Mouse (Mus musculus): Measurements from ENCODE around the gene Ctla4.

DNA sequence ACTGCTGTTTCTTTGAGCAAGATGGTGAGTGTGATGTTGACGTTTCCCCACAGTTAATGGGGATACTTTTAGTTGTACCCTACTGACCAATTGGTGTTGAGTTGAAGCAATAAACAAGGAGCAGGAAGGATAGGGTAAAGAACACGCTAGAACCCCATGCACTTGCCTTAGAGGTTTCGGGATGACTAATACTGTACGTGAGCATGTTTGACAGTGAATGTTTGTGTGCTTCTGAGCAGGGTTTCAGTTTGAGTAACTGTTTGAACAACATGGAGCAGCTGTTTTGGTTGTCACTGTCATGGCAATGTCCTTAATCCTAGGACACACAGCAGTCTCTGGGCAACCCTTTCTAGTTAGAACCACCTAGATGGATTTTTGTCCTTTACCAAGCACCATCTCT lies 26.5 kb downstream of the Ctla4 start:
- no peak for TF ChIP-seq POLR2A (IDR thresholded peaks at IDR 0.05; ENCODE audit: insufficient read depth, low read depth, low read length)
- no peak for TF ChIP-seq CTCF (IDR thresholded peaks at IDR 0.05; ENCODE audit: insufficient read depth, low read depth, low read length)
